Mouse (Mus musculus) activated CD4-positive, CD25-positive, alpha-beta regulatory T cell, adult 4 months (primary cell): ENCODE results near the gene Mcub. TPM values are rescaled to one million over a fixed set of nuclear protein-coding genes. Genes with fewer than 3 reads are reported as not detected.

Source experiments
- ATAC-seq: one replicate; pipeline ENCODE4 v1.8.0; 2017
- polyA plus RNA-seq, 2 experiments: library from polyadenylated mRNA; unstranded; fragments of 100-300 nt; shearing (Covaris generic); gene quantifications; one replicate each; pipeline ENCODE4 v1.2.1; 2017

The Mcub gene
- polyA plus RNA-seq, 2 experiments from 2014 or later, result 25.3 to 28.8 TPM

DNA sequence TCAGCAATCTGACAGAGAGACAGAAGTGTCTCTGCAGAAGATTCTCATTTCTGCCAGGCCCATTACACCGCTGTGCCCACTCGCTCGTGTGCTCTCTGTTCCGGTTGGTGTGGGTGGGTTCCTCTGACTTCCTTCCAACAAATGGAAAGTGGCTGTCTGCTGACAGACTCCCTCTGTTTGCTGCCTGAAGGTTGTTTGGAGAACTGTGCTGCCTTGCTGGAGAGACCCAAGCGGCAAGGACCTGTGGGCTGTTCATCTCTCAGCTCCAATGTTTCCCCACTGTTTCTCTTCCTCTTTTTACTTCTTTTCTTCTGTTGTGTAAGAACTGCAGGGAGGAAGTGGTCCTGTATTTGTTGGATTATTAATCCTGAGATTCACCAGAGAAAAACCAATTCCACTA, 21.6 kb downstream of the Mcub start:
- no peak for ATAC-seq

GRCm38 (mm10) chr3:129946217-129946914, 23.6 kb downstream of the Mcub start:
- ATAC-seq, result no peak

DNA sequence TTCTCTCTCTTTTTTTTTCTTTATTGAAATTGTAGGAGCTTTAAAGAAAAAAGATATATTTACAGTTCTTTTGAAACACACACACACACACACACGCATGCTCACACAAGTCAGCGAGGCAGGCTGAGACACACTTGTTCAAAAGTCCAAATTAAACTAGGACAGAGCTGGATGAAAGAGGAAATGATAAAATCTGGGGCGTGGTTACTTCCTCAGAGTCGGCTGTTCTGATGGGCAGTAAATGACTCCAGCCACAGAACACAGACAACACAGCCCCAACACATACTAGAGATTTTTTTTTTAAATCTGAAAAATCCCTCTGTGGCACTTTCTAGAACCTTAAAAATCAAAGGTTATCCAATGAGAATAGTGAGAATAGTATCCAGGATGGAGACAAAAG, 26.2 kb downstream of the Mcub start:
- no peak for ATAC-seq

DNA sequence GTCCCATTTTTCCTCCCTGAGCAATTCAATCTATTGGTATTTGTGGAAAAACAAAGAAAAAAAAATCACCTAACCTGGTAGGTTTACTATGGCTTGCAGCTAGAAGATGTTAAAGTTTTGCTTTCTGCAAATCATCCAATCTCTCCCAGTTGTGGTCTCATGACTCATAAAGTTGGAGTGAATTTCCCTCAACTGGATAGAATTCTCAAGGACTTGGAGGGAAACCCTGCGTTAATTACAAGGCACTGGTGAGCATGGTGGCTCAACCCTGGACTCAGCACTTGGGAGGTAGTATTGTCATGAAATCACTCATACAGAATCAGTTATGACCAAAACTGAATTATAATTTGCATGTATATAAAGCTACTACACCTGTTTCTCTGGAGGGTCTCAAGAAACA, 28.7 kb downstream of the Mcub start:
- ATAC-seq, result no peak

GRCm38 (mm10) chr3:129940780-129941179, 29.2 kb downstream of the Mcub start:
- ATAC-seq, result no peak

DNA sequence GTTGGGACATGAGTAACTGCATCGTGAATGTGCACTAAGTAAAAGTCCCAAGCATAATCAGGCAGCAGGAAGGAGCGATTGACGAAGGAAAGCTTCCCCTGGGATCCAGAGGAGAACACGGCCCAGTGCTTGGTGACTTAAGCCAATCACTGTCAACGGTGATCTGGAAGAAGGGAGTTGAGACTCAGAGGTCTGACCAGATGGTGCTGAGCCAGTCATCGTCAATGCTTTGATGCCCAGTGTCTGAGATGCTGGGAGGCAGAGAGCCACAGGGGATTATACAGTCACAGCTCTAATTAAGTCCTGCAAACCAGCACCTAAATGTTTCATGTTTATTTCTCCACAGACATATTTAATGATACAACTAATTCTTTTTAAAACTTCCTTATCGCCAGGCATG, 30.9 kb downstream of the Mcub start:
- no peak for ATAC-seq

DNA sequence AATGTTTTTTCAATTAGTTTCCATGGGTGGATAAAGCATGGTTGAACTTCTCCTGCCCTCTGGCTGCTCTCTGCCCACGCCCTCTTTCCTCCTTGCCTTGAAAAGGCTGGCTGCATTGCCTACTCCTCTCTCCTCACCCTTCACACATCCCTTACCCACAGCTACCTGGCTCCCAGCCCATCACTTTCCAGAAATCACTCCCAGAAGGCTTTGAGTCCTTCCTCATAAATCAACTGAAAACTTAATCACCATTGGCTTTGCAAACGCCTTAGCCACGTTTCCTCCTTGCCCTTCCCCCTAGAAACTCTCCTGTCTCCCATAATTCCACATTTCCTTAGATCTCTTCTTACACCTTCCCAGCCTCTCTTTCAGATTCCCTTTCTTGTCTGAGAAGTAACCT, 32.2 kb downstream of the Mcub start:
- ATAC-seq, result no peak

GRCm38 (mm10) chr3:129936561-129936960, 33.4 kb downstream of the Mcub start:
- no peak for ATAC-seq

- ATAC-seq, result no peak
Observed at GRCm38 (mm10) chr3:129932443-129932842, 37.6 kb downstream of the Mcub start.

GRCm38 (mm10) chr3:129930213-129930778, 39.7 kb downstream of the Mcub start:
- no peak for ATAC-seq

DNA sequence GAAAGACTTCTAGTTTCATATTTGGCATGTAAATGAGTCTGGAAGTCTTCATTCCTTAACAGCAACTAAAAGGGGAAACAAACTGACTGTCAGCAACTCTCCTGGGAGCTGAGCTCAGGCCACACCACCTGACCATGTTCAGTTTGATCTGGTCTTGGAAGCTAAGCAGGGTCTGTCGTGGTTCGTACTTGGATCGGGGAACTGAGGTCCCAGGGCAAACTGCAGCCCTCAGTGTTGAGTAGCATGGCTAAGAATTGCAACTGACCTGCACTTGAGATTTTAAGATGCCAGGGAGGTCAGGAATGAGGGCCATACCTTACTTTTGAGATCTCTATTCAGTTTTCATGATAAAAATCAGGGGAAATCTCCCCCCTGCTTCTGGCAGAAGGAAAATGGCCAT, 44.1 kb downstream of the Mcub start:
- ATAC-seq, result no peak

DNA sequence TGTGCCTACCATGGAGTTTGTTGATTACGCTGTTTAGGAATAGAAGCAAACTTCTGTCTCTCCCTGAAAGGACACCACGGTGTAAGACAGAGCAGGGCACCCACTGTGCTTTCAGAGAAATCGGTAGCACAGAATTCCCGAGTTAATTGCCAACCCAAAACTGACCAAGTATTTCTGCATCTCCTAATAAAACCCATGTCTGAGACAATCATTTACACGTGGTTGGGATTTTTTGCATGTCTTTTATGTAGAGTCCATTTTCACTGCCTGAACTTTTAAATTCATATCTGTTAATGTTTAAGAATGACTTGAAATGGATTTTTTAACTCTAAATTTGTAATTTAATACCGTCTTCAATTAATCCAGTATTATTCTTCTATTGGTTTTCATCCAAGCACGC, 46.4 kb downstream of the Mcub start:
- no peak for ATAC-seq

- ATAC-seq, result peak; percentile 70
Observed at GRCm38 (mm10) chr3:129918434-129918833, 51.6 kb downstream of the Mcub start.

- no peak for ATAC-seq
Observed at GRCm38 (mm10) chr3:129917424-129917823, 52.6 kb downstream of the Mcub start.

GRCm38 (mm10) chr3:129913241-129913640, 56.8 kb downstream of the Mcub start:
- no peak for ATAC-seq

GRCm38 (mm10) chr3:129912025-129912424, 58.0 kb downstream of the Mcub start:
- no peak for ATAC-seq

DNA sequence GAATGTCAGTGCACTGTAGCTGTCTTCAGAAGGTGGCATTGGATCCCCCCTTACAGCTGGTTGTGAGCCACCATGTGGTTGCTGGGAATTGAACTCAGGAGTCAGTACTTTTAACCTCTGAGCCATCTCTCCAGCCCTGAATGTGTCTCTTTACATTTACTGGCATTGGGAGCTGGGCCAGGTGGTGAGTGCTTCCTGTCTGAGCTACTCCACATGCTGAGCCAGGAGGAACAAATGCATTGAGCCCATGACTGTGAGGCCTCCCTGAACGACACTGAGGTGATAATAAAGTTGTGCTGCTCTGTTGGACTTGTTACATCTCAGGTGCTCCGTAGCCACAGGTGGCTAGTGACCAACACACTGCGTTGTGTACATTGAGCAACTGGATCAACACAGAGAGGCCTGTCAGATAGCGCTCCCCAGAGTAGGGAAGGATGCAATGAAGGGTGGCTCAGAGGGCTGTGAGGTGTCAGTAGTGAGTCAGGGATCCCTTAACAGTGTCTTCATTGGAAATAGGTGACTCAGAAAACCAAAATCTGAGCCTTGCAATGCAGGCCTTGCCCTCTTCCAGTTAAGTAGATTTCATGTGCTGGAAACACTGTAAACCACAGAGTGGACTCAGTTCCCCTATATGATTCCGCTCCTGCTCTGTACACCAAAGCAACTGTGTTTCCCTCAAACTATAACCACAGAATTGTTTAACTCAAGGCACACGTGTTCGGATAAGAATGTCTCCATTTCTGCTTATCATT, 65.4 kb downstream of the Mcub start:
- ATAC-seq, result no peak

DNA sequence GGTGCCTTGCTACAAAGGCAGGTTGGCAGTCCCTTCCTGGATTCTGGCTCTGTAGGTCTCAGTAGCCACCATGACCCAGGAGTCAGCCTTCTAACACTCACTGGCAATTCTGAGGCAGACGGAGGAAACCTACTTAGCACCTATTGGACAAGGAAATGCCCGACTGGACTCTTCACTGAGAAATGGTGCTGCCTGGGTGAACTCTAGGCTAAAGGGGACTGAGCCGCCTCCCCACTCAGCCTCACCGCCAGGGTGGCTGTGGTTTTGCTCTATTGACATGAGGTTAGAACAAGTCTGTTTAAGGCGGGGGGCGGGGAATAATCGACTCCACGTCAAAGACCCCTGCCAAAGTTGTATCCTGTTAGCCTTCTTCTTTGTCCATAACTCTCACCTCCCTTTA, 66.1 kb downstream of the Mcub start:
- no peak for ATAC-seq

DNA sequence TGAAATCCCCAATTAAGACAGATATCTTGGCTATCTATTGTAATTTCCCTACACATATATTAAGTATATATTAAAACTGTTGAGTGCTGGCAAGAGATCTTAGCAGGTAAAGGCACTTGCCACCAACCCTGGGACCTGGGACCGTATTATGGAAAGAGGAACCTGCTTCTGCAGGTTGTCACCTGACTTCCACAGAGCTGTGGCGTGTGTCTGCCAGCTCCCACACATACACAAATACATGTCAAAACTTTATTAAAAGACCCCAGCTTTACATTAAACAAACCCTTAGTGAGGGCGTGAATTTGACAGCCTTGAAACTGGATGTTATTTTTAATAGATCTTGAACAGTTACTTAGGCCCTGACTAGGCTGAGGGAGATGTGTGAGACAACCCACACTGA, 66.6 kb downstream of the Mcub start:
- no peak for ATAC-seq

GRCm38 (mm10) chr3:129901271-129901809, 68.7 kb downstream of the Mcub start, which contains the start of gene Casp6:
Gene Casp6 (plus strand): TSS chr3:129901425.
- peak; percentile 99 for ATAC-seq

DNA sequence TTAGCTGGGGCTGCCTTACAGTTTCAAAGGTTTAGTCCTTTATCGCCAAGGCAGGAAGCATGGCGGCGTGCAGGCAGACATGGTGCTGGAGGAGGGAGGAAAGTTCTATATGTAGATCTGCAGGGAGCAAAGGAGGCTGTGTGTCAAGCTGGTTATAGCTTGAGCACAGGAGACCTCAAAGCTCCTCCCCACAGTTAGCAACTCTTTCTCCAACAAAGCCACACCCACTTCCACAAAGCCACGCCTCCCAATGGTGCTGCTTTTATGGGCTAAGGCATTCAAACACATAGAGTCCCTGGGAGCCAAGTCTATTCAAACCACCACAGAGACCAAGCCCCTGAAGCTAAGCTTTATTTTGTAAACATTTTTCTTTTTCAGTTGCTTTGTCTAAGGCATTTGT, 71.1 kb downstream of the Mcub start:
- ATAC-seq, result no peak

DNA sequence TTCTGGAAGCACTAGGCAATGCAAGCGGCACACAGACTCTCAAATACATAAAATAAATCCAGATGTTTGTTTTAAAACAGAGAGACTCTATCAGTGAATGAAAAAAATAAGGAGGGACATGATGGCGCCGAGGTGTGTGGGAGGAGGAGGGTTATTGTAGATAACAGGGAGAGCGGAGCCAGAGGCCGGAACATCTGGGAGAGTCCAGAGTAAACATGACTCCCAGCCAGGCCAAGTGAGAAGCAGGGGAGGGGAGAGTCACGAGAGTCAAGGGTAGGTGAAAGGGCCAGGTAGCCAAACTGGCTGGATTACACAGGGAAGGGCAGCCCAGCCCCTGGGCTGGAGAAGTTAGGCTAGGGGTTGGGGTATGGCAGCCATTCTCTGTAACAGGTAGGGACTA, 73.4 kb downstream of the Mcub start:
- ATAC-seq, result no peak

DNA sequence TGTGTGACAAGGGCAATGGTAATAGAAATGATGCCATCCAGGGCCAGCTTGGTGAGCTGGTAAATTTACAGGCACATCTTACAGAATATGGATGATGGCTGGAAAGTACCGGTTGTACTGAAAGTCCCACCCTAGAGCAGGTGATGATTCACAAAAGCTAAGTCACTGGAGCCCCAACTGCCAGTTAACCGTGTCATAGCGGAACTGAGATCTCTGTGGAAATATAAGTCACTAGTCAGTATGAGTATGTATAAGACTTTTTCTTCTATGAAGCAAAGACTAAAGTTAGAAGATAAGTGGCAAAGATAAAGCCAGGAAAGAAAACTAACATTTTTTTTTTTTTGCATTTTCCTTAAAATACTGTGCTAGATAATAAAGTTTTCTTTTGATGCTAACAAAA, 76.9 kb downstream of the Mcub start:
- no peak for ATAC-seq

- no peak for ATAC-seq
Observed at GRCm38 (mm10) chr3:129892003-129892402, 78.0 kb downstream of the Mcub start.
